Mouse (Mus musculus) layer of hippocampus, adult 9-11 months (tissue): Measurements from ENCODE around the gene Svs3a.
"Not testable (repeated sequence)": the region's sequence is repeated elsewhere in the genome, so short reads cannot be mapped to it uniquely, and the experiment has no call there.

Experiments used
- DNase-seq: peaks from one replicate; pipeline ENCODE4 v3.0.0; 2022

The Svs3a gene

GRCm38 (mm10) chr2:164288968-164289367, at the start of gene Svs3a:
Gene Svs3a (plus strand): TSS chr2:164289268.
- DNase-seq: not testable (repeated sequence)

- not testable (repeated sequence) for DNase-seq
Observed at GRCm38 (mm10) chr2:164256540-164256939, 32.5 kb upstream of the Svs3a start, which contains the start of gene Svs3b. Gene Svs3b (minus strand): TSS chr2:164256640.

DNA sequence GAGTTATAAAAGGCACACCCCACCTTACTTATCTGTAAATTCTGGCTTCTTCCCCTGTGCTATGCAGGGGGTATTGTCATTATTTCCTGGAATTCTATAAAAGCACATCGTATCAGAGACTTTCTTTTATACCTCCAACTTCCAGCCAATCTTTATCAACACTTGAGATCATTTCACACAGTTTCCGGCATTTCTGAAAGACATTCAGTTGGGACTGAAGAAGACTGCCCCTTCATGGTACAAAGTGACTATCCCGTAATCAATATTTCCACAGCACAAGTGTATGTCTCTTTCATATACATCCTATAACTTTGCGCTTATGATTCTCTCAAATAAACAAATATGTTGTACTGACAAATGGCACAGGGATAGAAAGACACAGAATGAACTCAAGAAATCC, 10.7 kb upstream of the Svs3a start, which contains the start of gene Svs4:
Gene Svs4 (minus strand): TSS at position 101 of the 400 bp plus-strand sequence.
- no peak for DNase-seq

DNA sequence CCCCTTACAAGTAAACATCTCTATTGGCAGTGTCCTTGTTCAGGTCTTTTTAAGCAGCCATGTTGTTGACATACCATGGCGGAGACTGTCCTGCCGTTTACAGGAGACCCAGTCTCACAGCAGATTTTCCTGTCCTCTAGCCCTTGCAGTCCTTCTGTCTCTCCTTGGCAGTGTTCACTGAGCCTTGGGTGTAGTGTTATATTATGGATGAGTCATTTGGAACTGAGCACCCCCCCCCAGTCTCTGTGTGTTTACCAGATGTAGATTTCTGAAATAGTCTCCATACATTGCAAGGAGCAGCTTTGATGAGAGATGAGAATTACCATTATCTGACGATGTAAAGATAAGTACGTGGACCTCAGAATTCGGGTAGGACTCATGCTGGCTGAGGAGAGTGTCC, 23.5 kb downstream of the Svs3a start:
- DNase-seq: no peak

DNA sequence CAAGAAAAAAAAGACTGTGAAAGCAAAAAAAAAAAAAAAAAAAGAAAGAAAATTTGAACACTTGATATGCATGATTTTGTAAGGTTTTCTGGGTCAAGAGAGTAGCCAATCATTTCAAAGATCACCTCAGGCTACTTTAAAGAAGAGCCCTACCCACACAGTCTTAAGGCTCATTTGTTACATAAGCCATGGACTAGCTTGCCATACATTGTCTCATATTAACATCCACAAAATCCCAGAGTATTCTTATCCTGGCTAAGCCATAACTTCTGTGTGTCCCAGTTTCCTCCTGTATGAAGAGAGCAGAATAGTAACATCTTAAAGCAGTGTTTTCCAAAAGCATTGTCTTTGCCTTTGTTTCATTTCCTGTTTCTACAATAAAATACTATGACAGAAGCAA, 26.4 kb downstream of the Svs3a start:
- not testable (repeated sequence) for DNase-seq

- not testable (repeated sequence) for DNase-seq
Observed at GRCm38 (mm10) chr2:164316451-164316850, 27.4 kb downstream of the Svs3a start, which contains the start of gene Svs6. Gene Svs6 (plus strand): TSS chr2:164316751.

- DNase-seq: no peak
Observed at GRCm38 (mm10) chr2:164320983-164321382, 31.9 kb downstream of the Svs3a start.

DNA sequence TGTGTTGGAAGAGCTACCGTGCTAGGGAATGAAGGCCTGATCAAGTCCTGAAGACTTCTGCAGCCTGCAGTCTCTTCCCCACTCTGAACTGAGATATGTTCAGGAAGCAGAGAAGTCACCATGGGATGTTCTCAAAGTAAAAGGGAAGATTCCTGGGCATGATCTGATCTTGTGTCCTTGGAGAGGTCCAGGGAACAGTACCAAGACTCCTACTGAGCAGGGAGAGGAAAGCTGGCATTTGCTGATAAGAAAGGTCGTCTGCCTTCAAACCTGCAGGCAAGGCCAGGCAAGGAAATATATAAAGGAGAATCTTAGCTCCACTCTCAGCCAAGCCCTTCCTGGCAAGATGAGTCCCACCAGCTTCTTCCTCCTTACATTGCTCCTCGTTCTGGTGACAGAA, 43.4 kb downstream of the Svs3a start, which contains the start of gene Svs5:
Gene Svs5 (plus strand): TSS at position 301 of the 400 bp plus-strand sequence.
- DNase-seq: not testable (repeated sequence)
